Mouse (Mus musculus) thymus, adult 2 months (tissue): Measurements from ENCODE around the gene Zfp598. TPM values are rescaled to one million over a fixed set of nuclear protein-coding genes. Genes with fewer than 3 reads are reported as not detected.

Experiments
- DNase-seq: peaks from one replicate; pipeline ENCODE4 v3.0.0; 2021
- H3K27ac ChIP-seq: fragments of 200-500 bp; 2 replicates; pipeline ENCODE4 v1.5.1; 2012; ENCODE audit warnings: low read length, control low read depth; ENCODE audit not compliant: control insufficient read depth, insufficient read depth
- H3K27me3 ChIP-seq: fragments of 200-500 bp; 2 replicates; pipeline ENCODE4 v1.6.1; 2012; ENCODE audit warnings: mild to moderate bottlenecking, low read length, moderate library complexity, mixed read lengths; ENCODE audit not compliant: control insufficient read depth, insufficient read depth
- H3K36me3 ChIP-seq: fragments of 200-500 bp; 2 replicates; pipeline ENCODE4 v1.6.1; 2012; ENCODE audit warnings: mild to moderate bottlenecking, low read length, moderate library complexity; ENCODE audit not compliant: control insufficient read depth, insufficient read depth
- H3K4me1 ChIP-seq: fragments of 200-500 bp; replicated peaks from 2 replicates; pipeline ENCODE4 v1.6.1; 2012; ENCODE audit warnings: low read length; ENCODE audit not compliant: control insufficient read depth, insufficient read depth
- H3K4me3 ChIP-seq: fragments of 200-500 bp; 2 replicates; pipeline ENCODE4 v1.5.1; 2012; ENCODE audit warnings: mild to moderate bottlenecking, low read length, control low read depth, moderate library complexity; ENCODE audit not compliant: control insufficient read depth, insufficient read depth
- CTCF ChIP-seq: fragments of 200-500 bp; IDR thresholded peaks from 2 replicates; pipeline ENCODE4 v1.5.1; 2012; ENCODE audit warnings: mild to moderate bottlenecking, control low read depth, low read length, moderate library complexity, borderline replicate concordance; ENCODE audit not compliant: control insufficient read depth, poor library complexity, insufficient read depth; ENCODE audit errors: extremely low read depth
- POLR2A ChIP-seq: fragments of 200-500 bp; IDR thresholded peaks from 2 replicates; pipeline ENCODE4 v1.6.1; 2012; ENCODE audit warnings: mild to moderate bottlenecking, low read length, control low read depth, moderate library complexity; ENCODE audit not compliant: control insufficient read depth, poor library complexity, insufficient read depth; ENCODE audit errors: extremely low read depth
- WGBS: fragments of 180-500 bp; shearing (Covaris S2); methylation state at CpG from one replicate; pipeline ENCODE4 v1.1.7; 2018; 5-methylcytosine and 5-hydroxymethylcytosine counted together
- polyA plus RNA-seq: library from polyadenylated mRNA; depleted of rRNA; stranded (reverse); fragments of >200 nt; gene quantifications from 2 replicates; pipeline ENCODE4 v1.2.3, GENCODE M21; 2012

Zfp598 gene
- polyA plus RNA-seq, 1 experiment, result 123 TPM

DNA sequence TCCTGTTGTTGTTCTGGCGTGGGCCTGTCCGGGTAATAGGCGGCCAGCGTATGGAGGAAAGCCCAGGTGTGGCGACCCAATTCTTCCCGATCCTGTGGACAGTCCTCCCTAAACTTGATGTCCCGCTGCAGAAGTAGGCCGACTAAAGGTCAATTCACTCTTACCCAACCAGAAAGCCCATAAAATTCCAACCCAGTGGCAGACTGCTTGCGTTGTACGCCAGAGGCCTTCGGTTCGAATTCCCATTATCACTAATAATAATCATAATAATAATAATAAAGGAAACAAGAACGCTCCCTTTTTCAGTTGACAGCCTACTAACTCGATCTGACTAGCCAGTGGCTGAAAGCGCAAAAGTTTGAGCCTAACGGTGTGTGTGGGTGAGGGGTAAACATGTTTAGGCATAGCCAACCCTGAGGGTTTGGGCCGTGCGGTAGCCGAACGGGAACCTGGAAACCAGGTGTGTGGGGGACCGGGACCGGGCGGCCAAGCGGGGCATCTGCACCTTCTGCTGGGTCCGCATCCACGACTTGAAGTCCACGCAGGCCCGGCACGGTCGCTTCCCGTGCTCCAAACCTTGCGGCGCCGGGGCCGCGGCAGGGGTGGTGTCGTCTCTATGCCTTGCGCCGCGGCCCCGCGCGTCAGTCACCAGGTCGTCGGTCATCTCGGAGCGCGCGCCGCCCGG, 26.0 kb downstream of the Zfp598 start:
- WGBS, result 21% methylated on average over 51 of the region's 51 CpGs
- no peak for TF ChIP-seq CTCF
- TF ChIP-seq POLR2A, result no peak
- Histone ChIP-seq H3K4me1 (peaks cover 17% of the 10 kb centered on the region), H3K27me3 (0 out of 2 replicates have a peak, but pooled peaks cover 2% of the 10 kb centered on the region), H3K4me3 (peak overlapping the region; percentile 71), H3K36me3 (no peaks in the 10 kb centered on the region), H3K27ac (no peak overlapping the region)
- DNase-seq, result no peak

DNA sequence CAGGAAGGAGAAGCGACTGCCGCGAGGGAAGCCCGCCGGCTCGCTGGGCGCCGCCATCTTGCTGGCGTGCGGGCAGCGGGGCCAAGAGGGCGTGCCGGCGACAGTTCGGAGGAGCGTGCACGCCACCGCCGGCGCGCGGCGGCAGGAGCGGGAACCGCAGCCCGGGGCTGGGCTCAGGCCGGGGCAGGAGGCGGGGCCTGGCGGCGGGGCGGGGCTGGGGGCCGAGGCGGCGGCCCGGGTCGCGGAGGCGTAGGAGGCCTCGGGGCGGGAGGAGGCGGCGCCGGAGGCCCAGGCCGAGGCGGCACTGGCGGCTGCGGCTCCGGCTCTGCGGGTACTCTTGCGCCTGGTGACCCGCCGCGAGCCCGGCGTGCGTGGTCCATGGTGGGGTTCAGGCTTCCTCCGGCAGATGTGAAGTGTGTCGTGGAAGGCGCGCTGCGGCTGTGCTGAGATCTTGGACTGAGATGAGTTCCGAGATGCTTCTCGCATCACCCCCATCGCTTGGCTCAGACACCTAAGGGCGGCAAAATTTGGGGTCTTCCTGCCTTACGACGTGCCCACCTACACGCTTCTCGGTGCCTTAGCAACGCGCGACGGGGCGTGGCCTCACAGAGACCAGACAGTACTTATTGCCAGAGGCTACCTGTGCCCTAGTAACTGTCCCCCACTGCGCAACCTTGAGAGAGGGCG, 26.7 kb downstream of the Zfp598 start, which contains the start of the genes Gfer and Noxo1:
Gene Gfer, minus strand, starts transcription at position 146 of the 687 bp plus-strand sequence.
Gene Noxo1, plus strand, starts transcription at position 224 of the 687 bp plus-strand sequence.
- WGBS, result under 1% methylated on average over 75 of the region's 76 CpGs
- TF ChIP-seq CTCF, result peak; percentile 24; the same call in 1 of the 2 replicates
- peak; percentile 63; the same call in 1 of the 2 replicates for TF ChIP-seq POLR2A
- peak; percentile 87 for DNase-seq

GRCm38 (mm10) chr17:24697985-24698384, 28.5 kb downstream of the Zfp598 start:
- 36% methylated on average over 5 of the region's 5 CpGs for WGBS
- peak overlapping the region; percentile 40 for H3K27ac ChIP-seq
- no peak for DNase-seq

More for the DNA sequence above, 26.7 kb downstream of the Zfp598 start, which contains the start of the genes Gfer and Noxo1:
- no peaks in the 10 kb centered on the region for H3K27me3 ChIP-seq
- H3K4me3 ChIP-seq, result peak within 1 kb of the TSS; percentile 71
- H3K4me1 ChIP-seq, result peaks cover 17% of the 10 kb centered on the region
- no peak within 1 kb of the TSS for H3K27ac ChIP-seq
- no peaks in the 10 kb centered on the region for H3K36me3 ChIP-seq

GRCm38 (mm10) chr17:24698715-24699114, 29.2 kb downstream of the Zfp598 start:
- no peak for DNase-seq
- Histone ChIP-seq H3K27me3 (no peaks in the 10 kb centered on the region), H3K36me3 (peaks cover 8% of the 10 kb centered on the region; the same call in 1 of the 2 replicates), H3K4me1 (peaks cover 17% of the 10 kb centered on the region), H3K27ac (no peak overlapping the region), H3K4me3 (no peak overlapping the region)
- WGBS, result 95% methylated on average over 9 of the region's 9 CpGs
- TF ChIP-seq POLR2A (no peak), CTCF (no peak)

More at GRCm38 (mm10) chr17:24697985-24698384, 28.5 kb downstream of the Zfp598 start:
- 0 out of 2 replicates have a peak, but pooled peaks cover 8% of the 10 kb centered on the region for H3K36me3 ChIP-seq
- no peak overlapping the region for H3K4me3 ChIP-seq
- no peaks in the 10 kb centered on the region for H3K27me3 ChIP-seq
- TF ChIP-seq CTCF (no peak), POLR2A (no peak)
- peaks cover 17% of the 10 kb centered on the region for H3K4me1 ChIP-seq

GRCm38 (mm10) chr17:24699473-24699872, 30.0 kb downstream of the Zfp598 start:
- DNase-seq, result no peak
- Histone ChIP-seq H3K27me3 (no peaks in the 10 kb centered on the region), H3K4me1 (peaks cover 17% of the 10 kb centered on the region), H3K27ac (no peak overlapping the region), H3K4me3 (no peak overlapping the region), H3K36me3 (peaks cover 12% of the 10 kb centered on the region)
- 92% methylated on average over 2 of the region's 2 CpGs for WGBS
- TF ChIP-seq POLR2A (no peak), CTCF (no peak)

DNA sequence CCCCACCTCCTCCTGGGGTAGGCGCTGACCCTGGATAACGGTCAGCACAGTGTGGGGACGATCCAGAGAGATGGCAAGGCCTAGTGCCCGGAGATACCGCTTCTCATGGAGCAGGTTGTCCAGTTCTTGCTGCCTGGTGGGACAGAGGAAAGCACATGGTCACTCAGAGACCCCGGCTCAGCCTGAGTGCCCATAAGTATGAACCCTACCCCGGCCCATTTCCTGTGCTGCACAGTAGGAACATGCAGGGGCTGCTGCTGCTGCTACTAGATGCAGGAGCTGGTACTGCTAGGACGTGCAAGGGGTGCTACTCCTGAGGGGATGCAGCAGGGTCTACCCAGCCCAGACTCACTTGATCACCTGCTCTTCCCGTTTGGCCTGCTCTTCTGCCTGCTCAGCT, 31.8 kb downstream of the Zfp598 start:
- WGBS, result 97% methylated on average over 9 of the region's 9 CpGs
- DNase-seq, result no peak
- no peaks in the 10 kb centered on the region for H3K27me3 ChIP-seq
- no peak for TF ChIP-seq CTCF
- peaks cover 12% of the 10 kb centered on the region for H3K36me3 ChIP-seq
- no peak overlapping the region for H3K4me3 ChIP-seq
- H3K27ac ChIP-seq, result no peak overlapping the region
- H3K4me1 ChIP-seq, result peaks cover 14% of the 10 kb centered on the region
